Mouse (Mus musculus) naive thymus-derived CD4-positive, alpha-beta T cell, adult 2 months (primary cell): ENCODE measurements around the gene Cdc45.

Source experiments
- DNase-seq: peaks from one replicate; pipeline ENCODE4 v3.0.0-alpha.2; 2011; ENCODE audit warnings: low read depth

Gene Cdc45

GRCm38 (mm10) chr16:18730640-18731039 lies 81.1 kb downstream of the Cdc45 start:
- no peak for DNase-seq
